Mouse (Mus musculus) gonadal fat pad, adult 2 months (tissue): Measurements from ENCODE around the gene Phlda2. TPM values are rescaled to one million over a fixed set of nuclear protein-coding genes. Genes with fewer than 3 reads are reported as not detected.

Experiments
- DNase-seq: peaks from one replicate; pipeline ENCODE4 v3.0.0-alpha.2; 2012; ENCODE audit warnings: low read depth
- polyA plus RNA-seq: library from polyadenylated mRNA; depleted of rRNA; stranded (reverse); fragments of >200 nt; gene quantifications from 2 replicates; pipeline ENCODE4 v1.2.3, GENCODE M21; 2012

Gene Phlda2
- polyA plus RNA-seq, 1 experiment: 11.8 TPM

GRCm38 (mm10) chr7:143501643-143502417 is 1.1 kb downstream of the Phlda2 start:
- DNase-seq: no peak

GRCm38 (mm10) chr7:143500912-143501311 is 2.0 kb downstream of the Phlda2 start:
- no peak for DNase-seq

GRCm38 (mm10) chr7:143498584-143498983 is 4.4 kb downstream of the Phlda2 start:
- DNase-seq: no peak

- no peak for DNase-seq
Observed at GRCm38 (mm10) chr7:143495104-143495961, 7.6 kb downstream of the Phlda2 start.

GRCm38 (mm10) chr7:143493616-143494126 is 9.3 kb downstream of the Phlda2 start:
- no peak for DNase-seq

- no peak for DNase-seq
Observed at GRCm38 (mm10) chr7:143489735-143490134, 13.2 kb downstream of the Phlda2 start.

- no peak for DNase-seq
Observed at GRCm38 (mm10) chr7:143482541-143482940, 20.4 kb downstream of the Phlda2 start.

- DNase-seq: no peak
Observed at GRCm38 (mm10) chr7:143481806-143482387, 21.1 kb downstream of the Phlda2 start.

GRCm38 (mm10) chr7:143480498-143480897 is 22.5 kb downstream of the Phlda2 start:
- no peak for DNase-seq

GRCm38 (mm10) chr7:143477800-143478199 is 25.1 kb downstream of the Phlda2 start:
- DNase-seq: no peak

- no peak for DNase-seq
Observed at GRCm38 (mm10) chr7:143476702-143477335, 26.1 kb downstream of the Phlda2 start.

GRCm38 (mm10) chr7:143475876-143476275 is 27.1 kb downstream of the Phlda2 start:
- no peak for DNase-seq

- no peak for DNase-seq
Observed at GRCm38 (mm10) chr7:143474811-143475210, 28.1 kb downstream of the Phlda2 start.

GRCm38 (mm10) chr7:143473347-143474101 is 29.4 kb downstream of the Phlda2 start, which contains the start of gene Slc22a18:
Gene Slc22a18 (plus strand): TSS chr7:143473736.
- DNase-seq: no peak

GRCm38 (mm10) chr7:143469946-143470345 is 33.0 kb downstream of the Phlda2 start:
- DNase-seq: no peak

- DNase-seq: no peak
Observed at GRCm38 (mm10) chr7:143467714-143468113, 35.2 kb downstream of the Phlda2 start.

- DNase-seq: no peak
Observed at GRCm38 (mm10) chr7:143466099-143466677, 36.8 kb downstream of the Phlda2 start.

- no peak for DNase-seq
Observed at GRCm38 (mm10) chr7:143464811-143465560, 38.0 kb downstream of the Phlda2 start.

GRCm38 (mm10) chr7:143463865-143464415 is 39.0 kb downstream of the Phlda2 start:
- DNase-seq: no peak
